Mouse (Mus musculus): ENCODE measurements around the gene Mepce.

Gene Mepce

DNA sequence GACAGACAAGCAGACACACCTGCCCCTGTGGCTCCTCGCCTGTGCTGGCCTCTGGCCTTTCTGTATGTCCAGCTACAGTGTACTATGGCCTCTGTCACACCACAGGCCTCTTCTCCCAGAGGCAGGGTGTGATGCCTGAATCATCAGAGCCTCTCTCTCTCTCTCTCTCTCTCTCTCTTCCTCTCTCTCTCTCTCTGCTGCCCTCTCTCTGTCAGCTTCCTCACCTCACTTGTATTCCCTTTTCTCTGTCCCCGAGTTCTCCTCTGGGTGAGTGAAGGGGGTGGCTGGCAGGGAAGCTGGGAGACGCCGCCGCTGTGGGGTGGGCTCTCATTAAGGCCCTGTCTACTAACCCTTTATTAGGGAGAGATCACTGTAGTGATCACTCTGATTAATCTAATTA, 48.9 kb downstream of the Mepce start:
- no peak for DNase-seq

GRCm38 (mm10) chr5:137737400-137737940, 50.0 kb downstream of the Mepce start:
- DNase-seq = peak; percentile 43 to 57

- no peak for DNase-seq
Observed at GRCm38 (mm10) chr5:137734289-137735061, 53.0 kb downstream of the Mepce start.

DNA sequence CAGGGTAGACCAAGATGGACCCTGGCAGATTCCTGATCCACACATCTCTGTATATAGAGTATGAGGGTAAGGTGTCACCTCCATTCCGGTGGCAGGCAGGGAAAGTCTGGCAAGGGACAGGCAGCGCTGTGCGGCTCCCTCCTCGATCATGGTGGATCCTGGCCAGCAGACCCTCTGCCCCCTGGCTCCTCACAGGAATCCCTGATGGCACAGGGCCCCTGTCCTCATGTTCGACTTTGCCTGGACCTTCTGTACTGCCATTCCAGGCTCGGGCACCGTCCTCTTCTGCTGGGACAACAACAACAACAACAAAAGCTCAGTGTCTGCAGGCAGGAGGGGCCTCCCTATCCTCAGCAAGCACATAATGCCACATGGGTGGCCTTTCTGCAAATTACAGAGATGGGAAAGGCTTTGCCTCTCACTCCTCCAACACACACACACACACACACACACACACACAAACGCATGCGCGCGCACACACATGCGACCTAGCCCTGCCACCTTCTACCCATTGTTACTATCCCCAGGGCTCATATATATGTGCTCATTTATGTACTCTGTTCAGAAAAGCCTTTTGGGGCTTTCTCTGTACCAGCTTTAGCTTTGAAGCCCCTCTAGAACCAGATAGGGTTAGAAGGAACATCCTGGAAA, 53.7 kb downstream of the Mepce start:
- no peak for DNase-seq
